Mouse (Mus musculus): ENCODE measurements around the gene Fra10ac1.

Fra10ac1 gene

DNA sequence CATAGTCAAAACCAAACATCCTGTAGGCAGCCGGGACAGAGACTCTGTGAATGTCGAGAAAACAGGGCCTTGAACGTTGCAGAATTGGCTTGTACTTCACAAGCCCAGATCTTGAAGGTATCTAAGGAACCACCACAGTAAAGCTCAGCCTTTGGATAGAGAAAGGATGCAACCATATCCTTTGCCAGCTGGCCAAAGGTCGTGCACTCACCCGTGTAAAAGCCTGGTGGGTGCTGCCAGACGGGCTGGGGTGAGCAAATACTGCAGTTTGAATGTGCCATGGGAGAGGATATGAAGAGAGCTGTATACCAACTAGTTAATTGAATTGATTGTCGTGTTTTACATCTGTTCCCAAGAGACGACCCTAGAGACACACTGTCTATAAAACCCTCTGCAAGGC is 8.1 kb upstream of the Fra10ac1 start:
- no peak for DNase-seq (ENCODE audit: low spot score in 2 of 2)

DNA sequence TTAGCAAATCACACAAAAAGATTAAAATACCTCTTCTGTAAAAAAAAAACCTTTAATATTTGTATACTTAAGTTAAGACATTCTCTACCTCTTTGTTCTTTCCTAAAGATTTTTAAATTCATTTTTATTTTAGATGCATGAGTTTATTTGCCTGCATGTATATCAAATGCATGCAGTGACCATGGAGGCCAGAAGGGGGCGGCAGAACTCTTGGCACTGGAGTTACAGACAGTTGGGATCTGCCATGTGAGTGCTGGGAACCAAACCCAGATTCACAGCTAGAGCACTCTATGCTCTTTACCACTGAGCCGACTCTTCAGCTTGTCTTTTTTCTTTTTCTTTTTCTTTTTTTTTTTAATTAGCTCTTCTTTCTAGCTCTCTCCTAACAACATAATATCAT is 4.7 kb upstream of the Fra10ac1 start:
- DNase-seq (ENCODE audit: low spot score in 2 of 2), result no peak

GRCm38 (mm10) chr19:38224685-38225060 is 717 bp upstream of the Fra10ac1 start:
- no peak for DNase-seq (ENCODE audit: low spot score in 2 of 2)

DNA sequence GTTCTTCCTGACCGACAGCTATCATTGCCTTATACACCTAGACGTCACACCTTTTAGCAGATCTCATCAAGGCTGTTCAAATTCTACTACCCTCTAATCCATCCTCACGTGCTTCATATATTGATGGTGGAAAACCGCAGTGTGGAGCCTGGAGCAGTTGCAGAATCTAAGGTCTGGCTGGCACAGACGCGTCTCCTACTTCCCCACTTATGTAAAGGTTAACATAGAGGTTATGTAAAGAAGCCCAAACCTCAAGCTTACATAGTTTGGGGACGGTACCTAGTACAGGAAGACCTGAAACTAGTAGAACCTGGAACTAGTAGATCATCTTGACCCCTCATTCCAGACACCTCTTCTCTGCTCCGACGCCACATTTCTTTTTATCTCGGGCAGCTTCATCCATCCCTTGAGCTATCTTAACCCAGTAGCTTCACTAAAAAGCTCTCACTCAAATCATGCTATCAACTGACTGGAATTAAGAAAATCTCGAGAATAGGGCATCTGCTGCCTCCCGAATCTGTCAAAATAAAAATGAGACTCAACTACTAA is 526 bp downstream of the Fra10ac1 start:
- DNase-seq (ENCODE audit: low spot score in 2 of 2), result no peak

- no peak for DNase-seq (ENCODE audit: low spot score in 2 of 2)
Measured at GRCm38 (mm10) chr19:38217696-38218095, 6.3 kb downstream of the Fra10ac1 start.

GRCm38 (mm10) chr19:38206669-38207068 is 17.3 kb downstream of the Fra10ac1 start:
- DNase-seq (ENCODE audit: low spot score in 2 of 2), result no peak

DNA sequence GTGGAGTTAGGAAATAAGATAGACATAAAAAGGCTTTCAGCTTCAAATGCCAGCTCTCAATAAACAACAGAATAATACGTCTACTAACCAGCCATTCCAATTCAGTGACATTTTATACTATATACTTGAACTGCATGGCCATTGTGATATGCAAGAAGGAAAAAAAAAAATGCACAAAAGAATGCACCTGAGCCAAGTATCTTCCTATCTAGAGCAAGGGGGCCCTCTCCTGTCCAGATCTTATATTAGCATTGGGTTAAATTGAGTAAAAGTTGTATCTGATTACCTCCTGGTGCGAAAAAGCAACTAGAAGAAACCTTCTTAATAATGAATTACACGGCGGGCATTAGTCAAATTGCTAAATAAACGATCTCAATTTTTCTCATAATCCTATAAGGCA is 25.2 kb downstream of the Fra10ac1 start:
- DNase-seq (ENCODE audit: low spot score in 2 of 2), result no peak

DNA sequence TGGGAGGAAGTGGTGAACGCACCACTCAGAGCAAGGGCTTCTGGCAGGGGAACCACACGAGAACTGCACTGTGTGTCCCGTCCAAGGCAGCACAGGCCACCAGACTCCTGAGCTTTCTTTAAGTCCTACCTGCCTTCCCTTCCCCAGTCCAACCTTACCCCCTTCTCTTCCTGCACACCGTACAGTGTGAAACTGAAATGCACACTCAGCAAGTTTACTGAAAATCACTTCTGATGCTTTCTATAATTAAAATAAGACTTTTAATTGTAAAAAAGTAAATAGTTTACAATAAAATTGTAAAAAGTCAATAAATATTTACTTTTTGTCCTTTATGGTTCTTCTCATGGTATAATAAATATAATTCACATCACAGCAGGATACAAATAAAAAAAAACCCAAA is 28.7 kb downstream of the Fra10ac1 start:
- no peak for DNase-seq (ENCODE audit: low spot score in 2 of 2)

DNA sequence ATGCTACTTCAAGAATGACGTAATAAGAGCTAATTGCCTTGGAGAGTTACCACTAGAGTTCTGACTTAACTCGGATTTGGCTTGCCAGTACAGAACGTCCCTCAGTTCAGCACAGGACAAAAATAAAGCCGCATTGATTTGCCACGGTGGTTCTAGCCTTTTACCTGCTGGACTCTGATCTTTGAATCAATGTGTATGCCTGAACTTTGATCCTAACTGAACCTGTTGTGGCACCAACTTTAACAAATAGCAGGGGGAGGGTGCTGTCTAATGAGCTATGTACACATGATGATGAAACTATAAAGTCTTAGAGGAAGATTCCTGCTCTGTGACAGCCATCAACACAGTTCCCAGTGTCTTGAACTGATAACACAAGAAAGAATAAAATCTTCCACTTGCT is 32.5 kb downstream of the Fra10ac1 start:
- DNase-seq (ENCODE audit: low spot score in 2 of 2), result no peak

GRCm38 (mm10) chr19:38190606-38191005 is 33.4 kb downstream of the Fra10ac1 start:
- no peak for DNase-seq (ENCODE audit: low spot score in 2 of 2)

GRCm38 (mm10) chr19:38187345-38187680 is 36.6 kb downstream of the Fra10ac1 start:
- no peak for DNase-seq (ENCODE audit: low spot score in 2 of 2)

GRCm38 (mm10) chr19:38186631-38187344 is 37.2 kb downstream of the Fra10ac1 start:
- DNase-seq (ENCODE audit: low spot score in 2 of 2), result no peak

- DNase-seq (ENCODE audit: low spot score in 2 of 2), result no peak
Measured at GRCm38 (mm10) chr19:38179675-38180074, 44.3 kb downstream of the Fra10ac1 start.

DNA sequence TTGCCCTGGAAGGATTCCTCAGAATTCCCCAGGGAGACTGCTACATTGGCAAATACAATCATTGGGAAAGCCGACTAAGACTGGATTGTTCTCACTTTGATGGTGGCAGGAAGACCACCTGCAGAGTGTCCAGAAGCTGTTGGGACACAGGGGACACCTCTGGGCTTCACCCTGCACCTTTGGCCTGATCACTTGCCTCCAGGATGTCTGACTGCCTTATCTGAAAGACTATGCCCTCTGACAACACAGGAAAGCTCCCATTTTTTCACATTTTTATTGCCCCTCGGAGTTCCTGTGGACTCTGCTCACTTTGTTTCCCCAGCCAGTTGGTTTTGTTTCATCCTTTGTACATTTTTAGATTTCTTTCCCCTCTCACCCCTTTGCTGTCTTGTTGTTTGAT is 59.3 kb downstream of the Fra10ac1 start:
- DNase-seq (ENCODE audit: low spot score in 2 of 2), result no peak

- DNase-seq (ENCODE audit: low spot score in 2 of 2), result no peak
Measured at GRCm38 (mm10) chr19:38161648-38162354, 62.2 kb downstream of the Fra10ac1 start.

- no peak for DNase-seq (ENCODE audit: low spot score in 2 of 2)
Measured at GRCm38 (mm10) chr19:38156243-38156642, 67.7 kb downstream of the Fra10ac1 start.

- DNase-seq (ENCODE audit: low spot score in 2 of 2), result no peak
Measured at GRCm38 (mm10) chr19:38143540-38144271, 80.2 kb downstream of the Fra10ac1 start.

Data from spleen, postnatal 14 days (tissue).